Mouse (Mus musculus): ENCODE data around the gene Rasgef1c. TPM values are rescaled to one million over a fixed set of nuclear protein-coding genes. Genes with fewer than 3 reads are reported as not detected.

Rasgef1c gene
- total RNA-seq, 2 experiments from 2014 or later = 1.5 to 1.9 TPM

DNA sequence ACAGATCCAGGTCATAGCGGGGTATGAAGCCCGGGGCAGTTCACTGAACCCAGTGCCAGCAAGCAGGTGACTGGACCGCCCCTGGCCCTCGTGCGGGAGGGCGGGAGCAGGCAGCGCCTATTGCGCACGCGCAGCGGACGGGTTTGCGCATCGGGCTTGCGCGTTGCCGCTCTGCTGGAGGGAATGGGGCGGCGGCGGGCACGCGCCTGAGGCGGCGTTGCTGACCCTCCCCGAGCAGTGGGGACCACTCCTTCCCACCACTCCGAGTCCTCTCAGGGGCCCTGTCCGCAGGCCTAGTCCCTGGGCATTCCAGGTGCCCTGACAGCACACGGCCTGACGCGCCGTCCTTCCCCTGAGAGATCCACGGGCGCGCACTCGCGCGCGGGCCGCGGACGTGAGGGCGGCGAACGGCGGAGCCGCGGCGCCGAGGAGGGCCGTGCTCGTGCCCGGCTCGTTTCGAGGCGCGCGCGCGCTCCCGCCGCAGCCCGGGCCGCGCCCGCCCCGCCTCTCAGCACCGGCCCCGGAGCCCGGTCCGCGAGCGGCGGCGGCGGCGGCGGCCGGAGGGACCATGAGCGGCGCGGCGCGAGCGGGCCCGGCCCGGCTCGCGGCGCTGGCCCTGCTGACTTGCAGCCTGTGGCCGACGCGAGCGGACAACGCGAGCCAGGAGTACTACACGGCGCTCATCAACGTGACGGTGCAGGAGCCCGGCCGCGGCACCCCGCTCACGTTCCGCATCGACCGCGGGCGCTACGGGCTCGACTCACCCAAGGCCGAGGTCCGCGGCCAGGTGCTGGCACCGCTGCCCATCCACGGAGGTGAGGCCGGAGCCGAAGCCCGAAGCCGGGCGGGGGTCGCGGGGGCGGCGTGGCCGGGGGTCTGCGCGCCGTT is 123.4 kb downstream of the Rasgef1c start, which contains the start of gene Rnf130:
Rnf130 (plus strand) TSS at position 514 of the 888 bp plus-strand sequence.
- peak within 1 kb of the TSS; percentile 91 for H3K4me3 ChIP-seq
- peak; percentile 32; the same call in 1 of the 2 replicates for TF ChIP-seq CTCF (conservative IDR thresholded peaks at IDR 0.05)
- peak; percentile 94 to 97 for DNase-seq (ENCODE audit: low spot score in 2 of 2)
- H3K27ac ChIP-seq = peak within 1 kb of the TSS; percentile 100

DNA sequence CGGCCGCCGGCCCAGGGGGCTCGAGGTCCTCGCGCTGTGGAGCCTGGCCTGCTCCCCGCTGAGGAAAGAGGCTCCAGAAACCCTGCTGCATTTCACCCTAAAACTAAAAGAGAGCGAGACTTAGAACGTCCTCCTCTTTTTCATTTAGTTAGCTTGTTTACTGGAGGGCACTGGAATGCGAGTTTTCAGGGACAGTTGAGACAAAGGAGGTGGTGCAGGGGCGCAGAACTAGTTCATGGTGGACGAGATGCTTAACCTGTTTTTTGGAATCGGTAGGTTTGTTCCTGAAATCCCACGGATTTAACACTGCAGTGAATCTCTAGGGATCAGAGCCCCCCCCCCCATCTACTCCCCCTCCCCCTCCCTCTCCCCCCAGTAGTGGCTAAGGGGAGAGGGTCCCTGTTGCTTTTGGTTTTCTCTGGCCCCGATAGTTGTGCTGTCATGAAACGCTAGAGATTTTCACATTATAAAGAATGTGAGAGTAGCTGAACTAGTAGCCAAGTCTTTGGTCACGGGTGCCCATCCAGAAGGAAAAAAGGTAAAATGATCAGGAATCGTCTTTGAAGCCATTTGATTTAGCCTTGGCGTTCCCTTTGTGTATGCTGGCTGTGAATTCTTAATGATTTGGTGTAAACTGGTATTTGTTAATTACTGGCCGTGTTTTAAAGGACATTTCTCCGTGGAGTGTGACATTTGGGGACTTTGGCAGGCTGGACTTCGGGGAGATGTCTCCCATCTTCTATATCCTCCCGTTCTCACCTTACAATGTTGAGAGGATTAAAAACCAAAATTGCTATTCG is 124.3 kb downstream of the Rasgef1c start:
- no peak for TF ChIP-seq CTCF (conservative IDR thresholded peaks at IDR 0.05)
- H3K27ac ChIP-seq = peak overlapping the region; percentile 100
- H3K4me3 ChIP-seq = peak overlapping the region; percentile 86
- DNase-seq (ENCODE audit: low spot score in 2 of 2) = no peak

DNA sequence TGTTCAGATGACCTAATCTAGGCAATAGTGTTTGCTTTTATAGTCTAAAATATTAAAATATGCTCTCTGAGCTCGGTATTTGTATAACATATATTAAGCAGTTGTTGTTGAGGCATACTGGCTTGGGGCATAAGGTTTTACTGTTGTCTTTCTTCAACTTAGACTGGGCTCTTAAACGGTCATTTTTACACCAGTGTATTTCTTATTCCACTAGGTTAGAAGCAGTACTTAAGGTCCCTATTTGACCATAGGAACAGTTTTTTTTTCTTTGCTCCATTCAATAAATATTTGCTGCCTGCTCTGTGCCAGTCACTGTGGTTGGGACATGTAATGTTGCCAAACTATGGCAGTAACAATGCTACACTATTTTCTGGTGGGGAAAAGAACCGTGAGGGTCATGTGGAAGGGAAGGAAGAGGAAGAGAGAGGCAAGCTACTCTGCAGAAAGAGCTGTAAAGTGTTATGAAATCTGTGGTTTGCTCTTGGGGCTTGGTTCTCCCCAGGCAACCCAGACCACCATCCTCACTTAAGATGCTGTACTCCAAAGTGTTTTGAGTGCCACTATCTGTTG is 125.0 kb downstream of the Rasgef1c start:
- peak overlapping the region; percentile 100 for H3K27ac ChIP-seq
- peak overlapping the region; percentile 86 for H3K4me3 ChIP-seq
- no peak for TF ChIP-seq CTCF (conservative IDR thresholded peaks at IDR 0.05)
- no peak for DNase-seq (ENCODE audit: low spot score in 2 of 2)

DNA sequence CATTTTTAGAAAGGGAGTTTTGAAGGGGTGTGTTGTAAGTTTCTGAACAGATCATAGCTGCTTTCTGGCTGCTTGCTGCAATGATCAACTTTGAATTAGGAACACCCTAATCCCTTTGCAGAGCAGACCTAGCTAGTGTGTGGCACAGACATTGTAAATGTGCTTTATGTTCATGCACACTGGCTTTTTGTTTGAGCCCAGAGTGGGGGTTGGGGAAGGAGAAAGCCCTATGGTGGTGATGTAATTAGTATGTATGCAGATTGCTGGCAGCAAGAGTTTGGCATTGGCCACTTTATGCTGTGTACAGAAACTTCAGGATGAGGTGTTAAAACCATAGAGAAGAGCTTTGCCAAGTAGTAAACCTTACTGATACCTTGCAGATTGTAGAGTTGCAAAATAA is 126.8 kb downstream of the Rasgef1c start:
- peak overlapping the region; percentile 32; the same call in 1 of the 2 replicates for H3K27ac ChIP-seq
- H3K4me3 ChIP-seq = no peak overlapping the region
- no peak for DNase-seq (ENCODE audit: low spot score in 2 of 2)
- TF ChIP-seq CTCF (conservative IDR thresholded peaks at IDR 0.05) = no peak

Small RNAs within 50 kb of the gene (microRNA-seq; reads per million reads assigned to microRNA genes)
- gene Gm23492 = 0 reads per million in 2 experiments

Other genes with a start within 250 kb of the Rasgef1c start
- gene Scgb3a1, start 238.2 kb upstream of the Rasgef1c start, total RNA-seq (2021) = not detected
- gene Cnot6, start 189.1 kb upstream of the Rasgef1c start, total RNA-seq (2021) = 10 to 100 TPM; 43.6 to 46.4 TPM
- gene Gfpt2, start 107.7 kb upstream of the Rasgef1c start, total RNA-seq (2021) = 1 to 10 TPM; 5.0 TPM
- gene Mapk9, start 55.1 kb upstream of the Rasgef1c start, total RNA-seq (2021) = 100 to 1,000 TPM; 150 to 154 TPM
- 10 to 100 TPM; 75.3 to 78.3 TPM for gene Rnf130, start 123.5 kb downstream of the Rasgef1c start, total RNA-seq (2021)
- 100 to 1,000 TPM; 104 to 107 TPM for gene Tbc1d9b, start 229.6 kb downstream of the Rasgef1c start, total RNA-seq (2021)

Data from layer of hippocampus, adult 2 months (tissue).